Mouse (Mus musculus): ENCODE results near the gene Dkk3. TPM values are rescaled to one million over a fixed set of nuclear protein-coding genes. Genes with fewer than 3 reads are reported as not detected.
A peak's percentile ranks its signal among the peaks of the same experiment; 100 is the strongest.

The Dkk3 gene
- polyA plus RNA-seq, 1 experiment from 2014 or later: 22.9 TPM

DNA sequence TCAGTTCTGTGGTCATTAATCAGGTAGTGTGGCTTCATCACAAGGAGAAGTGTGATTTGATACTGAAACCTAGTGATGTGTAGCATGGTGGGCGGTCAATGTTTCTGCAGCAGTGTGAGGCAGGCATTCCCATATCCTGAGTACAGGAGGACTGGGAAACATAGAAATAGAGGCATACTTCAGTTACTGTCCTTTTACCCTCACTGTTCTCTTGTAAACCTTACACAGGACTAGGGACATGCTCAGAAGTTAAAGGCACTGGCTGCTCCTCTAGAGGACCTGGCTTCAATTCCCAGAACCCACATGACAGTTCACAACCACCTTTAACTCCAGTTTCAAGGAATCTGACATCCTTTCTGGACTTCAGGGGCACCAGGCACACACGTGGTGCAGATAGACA lies 72.7 kb downstream of the Dkk3 start:
- no peak overlapping the region for H3K9ac ChIP-seq (ENCODE audit: low read length)
- no peaks in the 10 kb centered on the region for H3K9me3 ChIP-seq (replicated peaks; ENCODE audit: control insufficient read depth, low read length)
- H3K4me1 ChIP-seq (ENCODE audit: control insufficient read depth, insufficient read depth, low read length): no peaks in the 10 kb centered on the region
- no peak overlapping the region for H3K4me2 ChIP-seq (ENCODE audit: low read length)
- ATAC-seq (no peak), DNase-seq (ENCODE audit: low spot score) (no peak)
- H3K27ac ChIP-seq (ENCODE audit: low read depth, low read length): no peak overlapping the region
- H3K36me3 ChIP-seq (ENCODE audit: control insufficient read depth, insufficient read depth, low read length): peaks cover 64% of the 10 kb centered on the region
- 90% methylated on average over 2 of the region's 2 CpGs for WGBS
- no peaks in the 10 kb centered on the region for H3K27me3 ChIP-seq (replicated peaks; ENCODE audit: control insufficient read depth, insufficient read depth, low read length)
- no peak overlapping the region for H3K4me3 ChIP-seq (ENCODE audit: low read depth, low read length)

DNA sequence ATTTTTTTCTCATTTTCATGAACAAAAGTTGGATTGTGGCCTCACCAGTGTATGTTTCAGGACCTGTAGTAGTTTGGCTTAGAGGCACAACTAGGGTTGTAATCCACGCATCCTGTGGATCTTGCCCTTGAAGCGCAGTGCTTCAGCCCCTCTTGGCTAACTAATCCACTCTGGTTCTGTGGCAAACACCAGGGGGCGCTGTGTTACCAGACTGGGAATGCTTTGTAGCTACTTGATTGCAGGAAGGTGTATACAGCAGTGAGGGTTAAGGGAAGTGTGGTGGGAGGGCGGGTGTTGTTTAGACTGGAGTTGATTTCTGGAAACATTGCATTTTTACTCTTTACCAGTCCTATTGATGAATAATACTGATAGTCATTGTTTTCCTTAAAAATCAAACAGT lies 73.8 kb downstream of the Dkk3 start:
- no peak overlapping the region for H3K4me2 ChIP-seq (ENCODE audit: low read length)
- DNase-seq (ENCODE audit: low spot score): peak; percentile 89
- H3K27ac ChIP-seq (ENCODE audit: low read depth, low read length): no peak overlapping the region
- peak; percentile 44; the same call in 1 of the 2 replicates for ATAC-seq
- H3K9me3 ChIP-seq (replicated peaks; ENCODE audit: control insufficient read depth, low read length): no peaks in the 10 kb centered on the region
- peaks cover 60% of the 10 kb centered on the region for H3K36me3 ChIP-seq (ENCODE audit: control insufficient read depth, insufficient read depth, low read length)
- no peaks in the 10 kb centered on the region for H3K27me3 ChIP-seq (replicated peaks; ENCODE audit: control insufficient read depth, insufficient read depth, low read length)
- H3K9ac ChIP-seq (ENCODE audit: low read length): no peak overlapping the region
- whole genome bisulfite sequencing: 31% methylated on average over 4 of the region's 4 CpGs
- no peak overlapping the region for H3K4me3 ChIP-seq (ENCODE audit: low read depth, low read length)
- H3K4me1 ChIP-seq (ENCODE audit: control insufficient read depth, insufficient read depth, low read length): no peaks in the 10 kb centered on the region

DNA sequence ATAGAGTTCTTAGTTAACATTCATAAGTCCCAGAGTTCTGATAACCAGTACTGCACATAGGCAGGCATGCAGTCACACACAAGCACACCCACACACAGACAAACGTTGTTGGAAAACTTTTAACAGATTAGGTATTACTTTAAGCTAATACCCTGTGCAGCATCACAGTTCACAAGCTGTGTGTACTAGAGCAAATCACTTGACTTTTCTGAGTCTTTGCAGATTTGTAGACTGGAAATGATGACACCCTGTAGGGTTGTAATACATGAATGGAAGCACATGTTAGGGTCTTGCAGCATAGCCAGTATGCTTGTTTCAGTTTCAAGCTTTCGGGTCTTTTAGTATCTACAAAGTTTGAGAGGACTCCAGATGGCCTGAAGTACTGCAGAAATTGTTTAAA lies 74.6 kb downstream of the Dkk3 start:
- Histone ChIP-seq H3K36me3 (ENCODE audit: control insufficient read depth, insufficient read depth, low read length) (peaks cover 60% of the 10 kb centered on the region), H3K9ac (ENCODE audit: low read length) (no peak overlapping the region), H3K27ac (ENCODE audit: low read depth, low read length) (no peak overlapping the region), H3K4me1 (ENCODE audit: control insufficient read depth, insufficient read depth, low read length) (no peaks in the 10 kb centered on the region), H3K4me2 (ENCODE audit: low read length) (no peak overlapping the region), H3K4me3 (ENCODE audit: low read depth, low read length) (no peak overlapping the region), H3K27me3 (replicated peaks; ENCODE audit: control insufficient read depth, insufficient read depth, low read length) (no peaks in the 10 kb centered on the region), H3K9me3 (replicated peaks; ENCODE audit: control insufficient read depth, low read length) (no peaks in the 10 kb centered on the region)
- no peak for DNase-seq (ENCODE audit: low spot score)
- WGBS: 84% methylated on average over 2 of the region's 2 CpGs
- ATAC-seq: no peak

DNA sequence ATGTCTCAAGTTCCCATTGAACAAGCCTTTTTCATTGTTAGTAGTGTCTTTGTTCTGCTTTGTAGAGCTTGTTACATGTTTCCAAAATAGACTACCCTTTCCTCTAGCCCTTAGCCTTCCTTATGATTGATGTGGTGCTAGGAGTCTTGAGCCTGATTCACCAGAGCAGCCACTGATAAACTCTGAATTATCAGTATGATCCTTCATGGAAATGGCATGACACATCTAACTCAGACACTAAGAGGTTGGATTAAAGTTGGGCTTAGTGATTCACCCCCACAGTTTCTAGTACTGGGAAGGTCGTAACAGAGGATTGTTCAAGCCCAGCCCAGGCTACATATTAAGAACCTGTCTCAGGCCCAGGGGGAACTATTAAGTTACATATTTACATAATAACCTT lies 76.2 kb downstream of the Dkk3 start:
- 91% methylated on average over 1 of the region's 1 CpGs for WGBS
- Histone ChIP-seq H3K4me1 (ENCODE audit: control insufficient read depth, insufficient read depth, low read length) (no peaks in the 10 kb centered on the region), H3K9me3 (replicated peaks; ENCODE audit: control insufficient read depth, low read length) (no peaks in the 10 kb centered on the region), H3K9ac (ENCODE audit: low read length) (no peak overlapping the region), H3K27me3 (replicated peaks; ENCODE audit: control insufficient read depth, insufficient read depth, low read length) (no peaks in the 10 kb centered on the region), H3K36me3 (ENCODE audit: control insufficient read depth, insufficient read depth, low read length) (peaks cover 62% of the 10 kb centered on the region), H3K27ac (ENCODE audit: low read depth, low read length) (no peak overlapping the region), H3K4me2 (ENCODE audit: low read length) (no peak overlapping the region), H3K4me3 (ENCODE audit: low read depth, low read length) (no peak overlapping the region)
- DNase-seq (ENCODE audit: low spot score): no peak
- no peak for ATAC-seq

DNA sequence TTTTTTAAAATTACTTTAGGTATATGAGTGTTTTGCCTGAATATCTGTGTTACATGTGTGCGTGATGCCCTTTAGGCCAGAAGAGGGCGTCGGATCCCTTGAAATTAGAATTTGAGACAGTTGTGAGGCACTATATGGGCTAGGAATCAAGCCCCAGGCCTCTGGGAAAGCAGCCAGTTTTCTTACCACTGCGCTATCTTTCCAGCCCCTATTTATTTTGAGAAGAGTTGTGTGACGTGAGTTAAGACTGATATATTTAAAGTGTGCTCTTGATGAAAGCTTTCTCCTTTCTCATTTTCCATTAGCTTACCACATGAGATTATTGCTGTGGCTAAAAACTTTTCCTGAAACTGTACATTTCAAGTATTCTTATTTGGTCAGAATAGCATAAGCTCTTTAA lies 84.0 kb downstream of the Dkk3 start:
- Histone ChIP-seq H3K27me3 (replicated peaks; ENCODE audit: control insufficient read depth, insufficient read depth, low read length) (no peaks in the 10 kb centered on the region), H3K36me3 (ENCODE audit: control insufficient read depth, insufficient read depth, low read length) (peaks cover 51% of the 10 kb centered on the region), H3K4me1 (ENCODE audit: control insufficient read depth, insufficient read depth, low read length) (no peaks in the 10 kb centered on the region), H3K27ac (ENCODE audit: low read depth, low read length) (no peak overlapping the region), H3K9me3 (replicated peaks; ENCODE audit: control insufficient read depth, low read length) (no peaks in the 10 kb centered on the region), H3K4me2 (ENCODE audit: low read length) (no peak overlapping the region), H3K4me3 (ENCODE audit: low read depth, low read length) (no peak overlapping the region), H3K9ac (ENCODE audit: low read length) (no peak overlapping the region)
- DNase-seq (ENCODE audit: low spot score) (no peak), ATAC-seq (no peak)
- 90% methylated on average over 5 of the region's 5 CpGs for WGBS

Other genes with a start within 250 kb of the Dkk3 start
- 82.0 and 93.0 TPM in 2 replicates for gene Usp47, start 135.6 kb downstream of the Dkk3 start, polyA plus RNA-seq (2014; fragmentation: Nextera tagmentation; extraction: Ambion mirVana)
- gene Mical2, start 66.8 kb upstream of the Dkk3 start, polyA plus RNA-seq (2014; fragmentation: Nextera tagmentation; extraction: Ambion mirVana): 2.6 and 6.2 TPM in 2 replicates

Data from forebrain, embryonic 14.5 days (tissue).